Mouse (Mus musculus) E14TG2a.4 (cell line): ENCODE results near the gene Zfp2.

Experiments
- CTCF ChIP-seq: conservative IDR thresholded peaks from 2 replicates; pipeline ENCODE4 v1.5.1; 2014; ENCODE audit warnings: low read length
- NANOG ChIP-seq: IDR thresholded peaks from 2 replicates; pipeline ENCODE4 v1.6.1; 2014; ENCODE audit warnings: borderline replicate concordance, low read length, mixed read lengths

GRCm38 (mm10) chr11:50897359-50897758 lies 18.6 kb downstream of the Zfp2 start:
- peak; percentile 68; the same call in 1 of the 2 replicates for TF ChIP-seq NANOG
- no peak for TF ChIP-seq CTCF
